Mouse (Mus musculus) ES-E14 (cell line): ENCODE data around the gene Acvrl1. TPM values are rescaled to one million over a fixed set of nuclear protein-coding genes. Genes with fewer than 3 reads are reported as not detected.

Experiments
- DNase-seq: peaks from one replicate; pipeline ENCODE4 v3.0.0-alpha.2; 2013; ENCODE audit warnings: low read depth, low spot score
- H3K27ac ChIP-seq: 2 replicates; pipeline ENCODE4 v1.5.1; 2012; ENCODE audit warnings: low read depth, mild to moderate bottlenecking, low read length, moderate library complexity, mixed read lengths; ENCODE audit not compliant: poor library complexity, insufficient read depth, severe bottlenecking
- H3K36me3 ChIP-seq: 2 replicates; pipeline ENCODE4 v1.6.1; 2012; ENCODE audit warnings: mild to moderate bottlenecking, low read length, moderate library complexity, mixed read lengths; ENCODE audit not compliant: control insufficient read depth, poor library complexity, insufficient read depth, severe bottlenecking
- H3K4me1 ChIP-seq, 2 experiments: fragments of 150-350 bp in 1 of 2; sonication (generic) in 1 of 2; 2 replicates each; pipeline ENCODE4 v1.6.1; 2012; ENCODE audit warnings: low read length in 2 of 2, mild to moderate bottlenecking in 1 of 2, mixed read lengths in 1 of 2; ENCODE audit not compliant: control insufficient read depth in 2 of 2, insufficient read depth in 2 of 2, poor library complexity in 1 of 2
- H3K4me3 ChIP-seq, 2 experiments: fragments of 150-350 bp in 1 of 2; sonication (generic) in 1 of 2; 2 replicates each; pipeline ENCODE4 v1.5.1; 2012; ENCODE audit warnings: low read length in 2 of 2, low read depth in 1 of 2, mild to moderate bottlenecking in 1 of 2, mixed read lengths in 1 of 2; ENCODE audit not compliant: insufficient read depth in 1 of 2, poor library complexity in 1 of 2, severe bottlenecking in 1 of 2
- H3K9ac ChIP-seq: 2 replicates; pipeline ENCODE4 v1.6.1; 2012; ENCODE audit warnings: low read depth, mild to moderate bottlenecking, low read length, mixed read lengths; ENCODE audit not compliant: poor library complexity, insufficient read depth, severe bottlenecking
- H3K9me3 ChIP-seq: fragments of 150-350 bp; sonication (generic); 2 replicates; pipeline ENCODE4 v1.6.1; 2012; ENCODE audit warnings: low read depth, mild to moderate bottlenecking, low read length; ENCODE audit not compliant: control insufficient read depth, insufficient read depth
- CHD2 ChIP-seq: IDR thresholded peaks from 2 replicates; pipeline ENCODE4 v1.6.1; 2014; ENCODE audit warnings: mild to moderate bottlenecking, low read depth, low read length, inconsistent platforms
- HCFC1 ChIP-seq: IDR thresholded peaks from 2 replicates; pipeline ENCODE4 v1.6.1; 2012; ENCODE audit warnings: low read length, inconsistent platforms, borderline replicate concordance; ENCODE audit not compliant: insufficient read depth
- MAFK ChIP-seq: IDR thresholded peaks from 2 replicates; pipeline ENCODE4 v1.6.1; 2014; ENCODE audit warnings: mild to moderate bottlenecking, low read depth, low read length, inconsistent platforms; ENCODE audit not compliant: insufficient read depth
- ZC3H11A ChIP-seq: IDR thresholded peaks from 2 replicates; pipeline ENCODE4 v1.6.1; 2012; ENCODE audit warnings: low read depth, mild to moderate bottlenecking, inconsistent platforms, low read length, borderline replicate concordance
- ZNF384 ChIP-seq: IDR thresholded peaks from 2 replicates; pipeline ENCODE4 v1.6.1; 2012; ENCODE audit warnings: low read depth, low read length, inconsistent platforms
- in situ Hi-C, 2 experiments: fragments of 600-800 bp; cut with MboI; formaldehyde crosslinking; loops; one replicate each; pipeline ENCODE4 v1.15.1; 2025; ENCODE audit warnings: low sequenced_read_pairs in 2 of 2, inconsistent platforms in 1 of 2; ENCODE audit not compliant: unreplicated experiment in 2 of 2
- total RNA-seq: library from RNA; depleted of rRNA; stranded (reverse); fragments of 300-350 nt; gene quantifications from 2 replicates; pipeline ENCODE4 v1.2.3, GENCODE M21; 2012; rRNA removed

Acvrl1 gene
- total RNA-seq, 1 experiment, result 3.3 TPM

DNA sequence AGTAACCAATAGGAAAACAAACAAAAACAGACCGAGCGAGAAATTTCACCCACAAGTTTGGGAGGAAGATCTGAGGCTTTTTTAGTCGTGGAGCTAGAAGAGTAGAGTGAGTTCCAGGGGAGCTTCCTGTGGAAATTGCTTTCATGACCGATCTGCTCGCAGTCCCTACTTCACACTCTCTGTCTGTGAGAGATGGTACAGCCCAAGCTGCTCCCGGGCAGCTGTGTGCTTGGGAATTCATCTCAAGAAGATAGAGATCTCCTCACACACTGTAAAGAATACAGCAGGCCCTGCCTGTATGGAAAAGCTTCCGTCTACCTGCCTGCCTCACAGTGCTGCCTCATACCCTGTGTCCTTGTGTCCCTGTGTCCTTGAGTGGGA is 63.9 kb downstream of the Acvrl1 start:
- no peak for DNase-seq
- TF ChIP-seq MAFK (no peak), ZC3H11A (no peak), CHD2 (no peak), HCFC1 (no peak), ZNF384 (no peak)
- Histone ChIP-seq H3K27ac (no peak overlapping the region), H3K4me1 (no peaks in the 10 kb centered on the region), H3K36me3 (peaks cover 27% of the 10 kb centered on the region), H3K9ac (no peak overlapping the region), H3K9me3 (no peaks in the 10 kb centered on the region), H3K4me3 (no peak overlapping the region)
- in situ Hi-C loops, result no loop called here

DNA sequence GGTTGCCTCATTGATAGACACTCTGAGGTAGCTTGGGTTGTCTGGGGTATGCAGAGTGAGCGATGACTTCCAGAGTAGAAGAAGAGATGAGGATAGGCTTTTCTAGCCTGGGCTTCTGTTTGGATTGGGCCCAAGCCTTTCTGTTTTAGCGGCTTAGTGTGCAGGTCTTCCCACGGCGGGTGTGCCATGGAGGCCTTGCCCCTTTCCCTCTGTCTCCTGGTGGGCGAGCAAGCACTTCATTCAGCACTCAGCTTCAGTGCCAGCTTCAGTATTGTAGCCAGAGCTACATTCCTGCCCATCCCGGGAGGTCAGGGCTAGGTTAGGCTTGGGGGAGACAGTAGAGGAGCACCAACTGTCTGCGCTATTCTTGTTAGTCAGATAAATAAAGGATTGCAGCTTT is 64.3 kb downstream of the Acvrl1 start:
- Histone ChIP-seq H3K36me3 (peaks cover 29% of the 10 kb centered on the region), H3K9me3 (no peaks in the 10 kb centered on the region), H3K9ac (no peak overlapping the region), H3K4me3 (no peak overlapping the region), H3K27ac (no peak overlapping the region), H3K4me1 (no peaks in the 10 kb centered on the region)
- TF ChIP-seq MAFK, result no peak
- no peak for TF ChIP-seq HCFC1
- no peak for TF ChIP-seq ZNF384
- no peak for TF ChIP-seq ZC3H11A
- no peak for TF ChIP-seq CHD2
- in situ Hi-C loops, result no loop called here
- no peak for DNase-seq

DNA sequence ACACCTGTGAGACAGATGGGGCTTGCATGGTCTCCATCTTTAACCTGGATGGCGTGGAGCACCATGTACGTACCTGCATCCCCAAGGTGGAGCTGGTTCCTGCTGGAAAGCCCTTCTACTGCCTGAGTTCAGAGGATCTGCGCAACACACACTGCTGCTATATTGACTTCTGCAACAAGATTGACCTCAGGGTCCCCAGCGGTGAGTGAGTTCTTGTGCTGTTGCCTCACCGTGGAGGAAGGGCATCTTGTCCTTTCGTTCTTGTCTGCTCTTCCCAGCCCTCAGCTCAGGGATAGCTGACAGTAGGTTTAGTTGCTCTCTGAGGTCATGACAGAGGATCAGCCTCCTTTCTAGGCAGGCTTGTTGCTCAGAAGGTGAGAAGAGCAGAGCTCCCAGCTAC is 65.6 kb downstream of the Acvrl1 start:
- Histone ChIP-seq H3K9me3 (no peaks in the 10 kb centered on the region), H3K4me1 (no peaks in the 10 kb centered on the region), H3K36me3 (peaks cover 34% of the 10 kb centered on the region), H3K27ac (no peak overlapping the region), H3K4me3 (no peak overlapping the region), H3K9ac (no peak overlapping the region)
- no peak for TF ChIP-seq ZNF384
- no peak for TF ChIP-seq HCFC1
- TF ChIP-seq CHD2, result no peak
- TF ChIP-seq MAFK, result no peak
- TF ChIP-seq ZC3H11A, result no peak
- in situ Hi-C loops, result no loop called here
- no peak for DNase-seq

Other genes with a start within 250 kb of the Acvrl1 start
- not detected in 2 replicates for gene Gm47841, start 81.1 kb upstream of the Acvrl1 start, total RNA-seq
- 7.1 and 8.6 TPM in 2 replicates for gene Fignl2, start 50.0 kb upstream of the Acvrl1 start, total RNA-seq
- not detected in 2 replicates for gene Ankrd33, start 12.8 kb upstream of the Acvrl1 start, total RNA-seq
- gene Acvr1b, start 45.5 kb downstream of the Acvrl1 start, total RNA-seq, result 26.4 and 43.4 TPM in 2 replicates
- 10.8 and 12.9 TPM in 2 replicates for gene Grasp, start 95.7 kb downstream of the Acvrl1 start, total RNA-seq
- 8.5 and 12.1 TPM in 2 replicates for gene Nr4a1, start 125.7 kb downstream of the Acvrl1 start, total RNA-seq
- gene Atg101, start 155.8 kb downstream of the Acvrl1 start, total RNA-seq, result 116 and 119 TPM in 2 replicates
- gene 6030408B16Rik, start 164.7 kb downstream of the Acvrl1 start, total RNA-seq, result 0.22 and 0.32 TPM in 2 replicates
- 0.18 TPM in 1 of 2 replicates, not detected in the other for gene Krt80, start 241.6 kb downstream of the Acvrl1 start, total RNA-seq